Mouse (Mus musculus) hindbrain, embryonic 16.5 days (tissue): ENCODE results near the gene Dnah9. TPM values are rescaled to one million over a fixed set of nuclear protein-coding genes. Genes with fewer than 3 reads are reported as not detected.

Source experiments
- ATAC-seq: fragments of 200-750 bp; cut with Nextera tagmentation; 2 replicates; pipeline ENCODE4 v1.8.0; 2017; ENCODE audit warnings: moderate TSS enrichment, moderate library complexity
- H3K27ac ChIP-seq: fragments of 300-500 bp; sonication (generic); 2 replicates; pipeline ENCODE4 v1.5.1; 2014; ENCODE audit warnings: low read depth, mild to moderate bottlenecking, control low read depth, low read length, moderate library complexity
- H3K27me3 ChIP-seq: fragments of 300-500 bp; sonication (generic); replicated peaks from 2 replicates; pipeline ENCODE4 v1.6.1; 2014; ENCODE audit warnings: low read length; ENCODE audit not compliant: control insufficient read depth, insufficient read depth
- H3K36me3 ChIP-seq: fragments of 300-500 bp; sonication (generic); 2 replicates; pipeline ENCODE4 v1.6.1; 2014; ENCODE audit warnings: mild to moderate bottlenecking, low read length, moderate library complexity, mixed read lengths; ENCODE audit not compliant: control insufficient read depth, insufficient read depth
- H3K4me1 ChIP-seq: fragments of 300-500 bp; sonication (generic); 2 replicates; pipeline ENCODE4 v1.6.1; 2014; ENCODE audit warnings: low read depth, low read length; ENCODE audit not compliant: control insufficient read depth, insufficient read depth
- H3K4me2 ChIP-seq: fragments of 300-500 bp; sonication (generic); 2 replicates; pipeline ENCODE4 v1.6.1; 2014; ENCODE audit warnings: mild to moderate bottlenecking, low read length, control low read depth, moderate library complexity
- H3K4me3 ChIP-seq: fragments of 300-500 bp; sonication (generic); 2 replicates; pipeline ENCODE4 v1.5.1; 2014; ENCODE audit warnings: mild to moderate bottlenecking, low read length, control low read depth, moderate library complexity
- H3K9ac ChIP-seq: fragments of 300-500 bp; sonication (generic); 2 replicates; pipeline ENCODE4 v1.6.1; 2014; ENCODE audit warnings: low read depth, mild to moderate bottlenecking, control low read depth, low read length, moderate library complexity
- H3K9me3 ChIP-seq: fragments of 300-500 bp; sonication (generic); 2 replicates; pipeline ENCODE4 v1.6.1; 2014; ENCODE audit warnings: mild to moderate bottlenecking, low read length, moderate library complexity; ENCODE audit not compliant: control insufficient read depth
- WGBS: fragments of 180-500 bp; shearing (Covaris S2); extraction: QIAGEN DNeasy Blood & Tissue Kit; methylation state at CpG from one replicate; pipeline ENCODE4 v1.1.7; 2014; 5-methylcytosine and 5-hydroxymethylcytosine counted together
- polyA plus RNA-seq: library from polyadenylated mRNA; unstranded; fragments of >200 nt; fragmentation: Nextera tagmentation; extraction: Ambion mirVana; gene quantifications from 2 replicates; pipeline ENCODE4 v1.2.1, GENCODE M21; 2015

Gene Dnah9
- polyA plus RNA-seq, 1 experiment from 2014 or later, result 2.9 TPM

DNA sequence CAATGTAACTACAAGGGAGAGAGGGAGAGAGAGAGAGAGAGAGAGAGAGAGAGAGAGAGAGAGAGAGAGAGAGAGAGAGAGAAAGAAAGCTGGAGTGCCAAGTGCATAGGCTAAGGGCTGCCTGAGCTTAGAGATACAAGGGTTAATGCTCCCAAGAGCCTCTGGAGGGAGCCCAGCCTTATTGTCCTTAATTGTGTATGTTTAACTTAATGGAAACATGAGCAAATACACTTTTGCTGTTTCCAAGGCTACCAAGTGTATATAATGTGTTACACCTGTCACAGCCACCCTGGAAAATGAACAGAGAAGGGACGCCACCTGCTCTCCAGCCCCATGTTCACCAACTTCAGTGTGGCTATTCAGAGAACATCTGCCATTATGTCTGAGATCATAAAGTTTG lies 142.6 kb downstream of the Dnah9 start:
- ATAC-seq, result no peak
- no peak overlapping the region for H3K4me2 ChIP-seq
- no peak overlapping the region for H3K9ac ChIP-seq
- no peak overlapping the region for H3K4me3 ChIP-seq
- no peak overlapping the region for H3K27ac ChIP-seq
- no peaks in the 10 kb centered on the region for H3K4me1 ChIP-seq
- no peaks in the 10 kb centered on the region for H3K9me3 ChIP-seq
- H3K27me3 ChIP-seq, result no peaks in the 10 kb centered on the region
- no peaks in the 10 kb centered on the region for H3K36me3 ChIP-seq
- WGBS, result 62% methylated on average over 1 of the region's 1 CpGs

DNA sequence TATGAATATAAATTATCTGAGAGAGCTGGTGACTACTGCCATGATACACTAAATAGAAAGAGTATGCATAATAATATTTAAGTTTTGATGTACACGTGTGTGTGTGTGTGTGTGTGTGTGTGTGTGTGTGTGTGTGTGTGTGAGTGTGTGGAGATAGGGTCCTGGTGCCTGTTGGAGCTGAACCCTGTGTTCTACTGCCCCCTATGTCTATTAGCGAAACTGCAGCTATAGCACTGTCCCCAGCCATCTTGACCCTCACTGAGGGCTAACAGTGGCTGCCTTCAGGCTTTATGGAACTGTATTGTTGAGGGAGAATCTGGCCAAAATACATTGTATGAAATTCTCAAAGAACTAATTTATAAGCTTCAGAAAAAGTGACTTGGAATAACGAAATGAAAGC lies 192.5 kb downstream of the Dnah9 start:
- no peaks in the 10 kb centered on the region for H3K4me1 ChIP-seq
- ATAC-seq, result no peak
- H3K27me3 ChIP-seq, result no peaks in the 10 kb centered on the region
- 59% methylated on average over 3 of the region's 3 CpGs for WGBS
- no peak overlapping the region for H3K27ac ChIP-seq
- no peak overlapping the region for H3K9ac ChIP-seq
- H3K36me3 ChIP-seq, result no peaks in the 10 kb centered on the region
- no peaks in the 10 kb centered on the region for H3K9me3 ChIP-seq
- no peak overlapping the region for H3K4me2 ChIP-seq
- H3K4me3 ChIP-seq, result no peak overlapping the region

DNA sequence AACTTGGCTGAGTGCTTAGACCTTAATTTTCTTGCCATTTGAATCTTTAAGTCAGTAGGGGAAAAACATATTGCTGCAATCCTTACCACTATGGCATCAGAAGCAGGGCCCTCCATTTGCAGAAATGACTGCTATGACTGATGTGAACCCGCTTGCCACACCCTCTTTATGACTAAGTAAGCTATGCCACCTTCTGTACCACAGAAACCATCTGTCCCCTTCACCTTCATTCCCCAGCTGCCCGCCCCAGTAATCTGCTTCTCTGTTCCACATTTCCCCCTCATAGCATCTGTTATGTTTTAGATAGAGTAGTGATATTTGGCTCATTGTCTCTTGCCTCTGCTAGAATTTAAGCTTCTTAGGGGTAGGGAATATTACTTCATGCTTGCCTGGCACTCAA lies 237.6 kb downstream of the Dnah9 start:
- Histone ChIP-seq H3K4me1 (peaks cover 5% of the 10 kb centered on the region), H3K27me3 (no peaks in the 10 kb centered on the region), H3K9me3 (no peaks in the 10 kb centered on the region), H3K9ac (no peak overlapping the region), H3K4me3 (no peak overlapping the region), H3K4me2 (no peak overlapping the region), H3K27ac (no peak overlapping the region), H3K36me3 (no peaks in the 10 kb centered on the region)
- WGBS, result 80% methylated on average over 2 of the region's 2 CpGs
- no peak for ATAC-seq

DNA sequence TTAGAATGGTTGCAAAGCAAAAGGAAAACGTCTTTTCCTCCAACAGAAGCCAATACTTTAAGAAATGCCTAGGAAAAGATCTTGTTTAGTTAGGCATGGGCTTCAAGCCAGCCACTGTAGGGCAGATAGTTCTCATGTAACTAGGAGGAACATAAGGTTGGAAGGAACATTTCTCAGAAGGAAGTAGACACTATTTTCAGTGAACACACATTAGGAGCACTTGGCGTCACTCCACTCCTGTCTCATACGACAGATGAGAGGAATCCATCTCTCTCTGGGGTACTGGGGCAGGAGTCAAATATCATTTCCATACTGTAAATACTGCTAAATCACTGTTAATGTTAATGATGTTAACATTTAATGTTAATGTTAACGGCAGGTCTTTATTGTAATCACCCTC lies 238.0 kb downstream of the Dnah9 start:
- H3K4me2 ChIP-seq, result no peak overlapping the region
- WGBS, result 71% methylated on average over 4 of the region's 4 CpGs

DNA sequence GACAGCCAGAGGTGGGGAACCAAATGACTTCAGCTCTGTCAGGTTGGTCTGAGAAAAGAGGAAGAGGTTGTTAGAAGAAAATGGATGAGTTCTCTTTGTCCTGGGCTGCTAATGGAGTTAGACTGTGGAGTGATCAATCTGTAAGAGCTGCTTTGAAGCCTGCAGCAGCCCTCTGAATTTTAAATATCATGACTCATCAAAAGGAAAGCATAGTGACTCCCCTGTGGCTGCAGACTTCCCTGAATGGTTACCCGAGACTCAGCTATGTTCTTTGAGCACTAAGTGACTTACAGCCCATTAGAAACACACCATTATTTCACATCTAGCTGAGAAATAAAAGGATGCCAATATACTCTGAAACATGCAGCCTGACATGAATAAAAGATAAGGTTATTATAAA lies 240.4 kb downstream of the Dnah9 start:
- H3K9me3 ChIP-seq, result no peaks in the 10 kb centered on the region

More for the DNA sequence above, 238.0 kb downstream of the Dnah9 start:
- no peak overlapping the region for H3K4me3 ChIP-seq
- ATAC-seq, result no peak
- peaks cover 5% of the 10 kb centered on the region for H3K4me1 ChIP-seq
- no peaks in the 10 kb centered on the region for H3K27me3 ChIP-seq
- no peak overlapping the region for H3K27ac ChIP-seq
- no peak overlapping the region for H3K9ac ChIP-seq
- no peaks in the 10 kb centered on the region for H3K36me3 ChIP-seq
- H3K9me3 ChIP-seq, result no peaks in the 10 kb centered on the region

DNA sequence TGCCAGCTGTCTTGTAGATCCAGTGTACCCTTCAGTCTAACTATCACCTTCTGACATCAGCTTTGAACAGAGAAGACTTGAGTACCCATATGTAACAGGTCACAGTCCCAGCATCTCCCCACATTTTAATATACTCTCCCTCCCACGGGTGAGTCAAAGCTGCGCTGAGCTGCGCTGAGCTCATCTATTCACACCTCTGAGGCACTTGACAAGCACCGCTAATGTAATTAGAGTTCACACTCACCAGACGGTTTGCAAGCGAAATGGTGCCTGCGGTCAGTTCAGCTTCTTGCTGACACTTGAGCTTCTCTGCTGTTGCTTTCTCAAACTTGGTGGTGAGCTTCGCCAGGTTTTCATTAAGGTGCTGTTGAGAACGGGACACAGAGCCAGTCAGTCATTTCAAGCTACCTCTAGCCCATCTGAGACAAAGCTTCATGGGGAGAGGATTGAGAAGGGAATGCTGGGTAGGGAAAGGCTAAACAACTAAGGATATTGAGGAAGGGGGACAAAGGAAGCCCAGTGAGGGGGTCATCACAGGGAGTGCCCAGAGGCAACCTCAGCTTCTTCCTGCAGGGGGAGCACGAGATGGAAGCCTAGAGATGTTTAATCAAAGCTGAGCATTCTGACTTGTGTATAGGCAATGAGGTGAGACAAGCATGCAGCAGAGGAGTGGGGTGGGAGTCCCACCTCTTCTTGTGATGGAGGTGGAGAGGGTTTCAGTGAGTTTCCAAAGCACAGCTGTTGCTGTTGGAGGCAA lies 249.7 kb downstream of the Dnah9 start:
- ATAC-seq, result no peak
- Histone ChIP-seq H3K4me2 (no peak overlapping the region), H3K9me3 (no peaks in the 10 kb centered on the region), H3K27ac (no peak overlapping the region), H3K4me3 (no peak overlapping the region), H3K36me3 (no peaks in the 10 kb centered on the region), H3K27me3 (no peaks in the 10 kb centered on the region), H3K9ac (no peak overlapping the region), H3K4me1 (no peaks in the 10 kb centered on the region)
- WGBS, result 63% methylated on average over 10 of the region's 10 CpGs

More for the DNA sequence above, 240.4 kb downstream of the Dnah9 start:
- H3K4me2 ChIP-seq, result no peak overlapping the region
- H3K36me3 ChIP-seq, result no peaks in the 10 kb centered on the region
- H3K9ac ChIP-seq, result no peak overlapping the region
- H3K27me3 ChIP-seq, result no peaks in the 10 kb centered on the region
- no peak overlapping the region for H3K27ac ChIP-seq
- ATAC-seq, result no peak
- no peak overlapping the region for H3K4me3 ChIP-seq
- H3K4me1 ChIP-seq, result peaks cover 5% of the 10 kb centered on the region
- WGBS, result 31% methylated on average over 1 of the region's 1 CpGs

DNA sequence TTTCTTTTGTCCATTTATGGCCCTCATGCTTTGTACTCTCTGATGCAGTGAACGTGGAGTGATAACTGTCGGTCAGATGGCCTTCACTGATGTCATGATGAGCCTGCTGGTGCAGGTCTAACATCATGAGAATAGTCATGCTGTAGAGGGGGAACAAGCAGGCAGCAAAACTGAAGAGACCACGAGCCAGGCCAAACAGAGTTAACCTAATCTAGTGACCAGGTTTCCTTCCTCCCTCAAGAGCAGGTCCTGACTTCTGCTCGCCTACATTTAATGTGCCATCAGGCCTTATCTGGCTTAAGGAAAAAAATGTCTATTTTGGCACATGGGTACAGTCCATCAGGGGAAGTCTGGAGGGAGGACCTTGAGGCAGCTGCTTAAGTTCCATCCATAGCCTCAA lies 259.2 kb downstream of the Dnah9 start:
- H3K4me3 ChIP-seq, result no peak overlapping the region
- no peaks in the 10 kb centered on the region for H3K9me3 ChIP-seq
- ATAC-seq, result no peak
- no peaks in the 10 kb centered on the region for H3K27me3 ChIP-seq
- WGBS, result 79% methylated on average over 4 of the region's 4 CpGs
- H3K4me1 ChIP-seq, result no peaks in the 10 kb centered on the region
- H3K36me3 ChIP-seq, result no peaks in the 10 kb centered on the region
- H3K9ac ChIP-seq, result no peak overlapping the region
- no peak overlapping the region for H3K27ac ChIP-seq
- H3K4me2 ChIP-seq, result no peak overlapping the region

DNA sequence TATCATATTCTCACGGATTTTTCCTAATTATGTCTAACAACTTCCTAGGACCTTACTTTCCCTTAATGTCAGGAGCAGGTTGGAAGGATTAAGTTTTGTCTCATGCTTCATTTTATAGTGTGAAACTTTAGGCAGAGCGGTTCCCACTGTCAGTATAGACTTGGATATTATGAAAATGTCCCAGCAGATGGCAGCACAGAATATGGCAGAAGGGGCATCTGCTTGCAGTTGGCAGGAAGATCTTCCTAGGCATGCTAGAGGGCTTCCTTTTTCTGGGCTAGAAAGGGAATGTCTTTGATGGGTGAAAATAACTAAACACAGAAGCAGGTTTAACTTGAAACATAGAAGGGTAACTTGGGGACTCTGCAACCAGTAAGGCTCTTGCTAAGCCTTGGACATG lies 262.9 kb downstream of the Dnah9 start:
- H3K4me1 ChIP-seq, result no peaks in the 10 kb centered on the region
- no peak overlapping the region for H3K27ac ChIP-seq
- no peak overlapping the region for H3K4me3 ChIP-seq
- 63% methylated on average over 2 of the region's 2 CpGs for WGBS
- no peak for ATAC-seq
- H3K9ac ChIP-seq, result no peak overlapping the region
- H3K9me3 ChIP-seq, result no peaks in the 10 kb centered on the region
- no peaks in the 10 kb centered on the region for H3K27me3 ChIP-seq
- no peak overlapping the region for H3K4me2 ChIP-seq
- no peaks in the 10 kb centered on the region for H3K36me3 ChIP-seq

DNA sequence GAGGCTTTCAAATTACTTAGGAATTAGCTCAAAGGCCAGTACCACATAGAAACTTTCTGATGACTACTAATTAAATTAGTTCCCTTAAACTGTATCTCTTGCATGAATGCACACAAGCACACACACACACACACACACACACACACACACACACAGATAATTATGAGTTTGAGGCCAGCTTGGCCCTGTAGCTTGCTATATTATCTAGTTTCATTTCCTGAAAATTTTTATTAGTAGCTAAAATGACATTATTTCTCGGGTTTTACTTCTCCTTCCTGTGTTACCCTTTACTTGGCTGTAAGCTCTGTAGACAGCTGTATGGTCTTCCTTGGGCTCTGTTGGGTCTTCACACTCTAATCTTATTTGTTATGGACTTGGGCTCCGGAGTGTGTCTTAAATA lies 264.4 kb downstream of the Dnah9 start:
- Histone ChIP-seq H3K4me1 (no peaks in the 10 kb centered on the region), H3K27ac (no peak overlapping the region), H3K4me3 (no peak overlapping the region), H3K36me3 (no peaks in the 10 kb centered on the region), H3K27me3 (no peaks in the 10 kb centered on the region), H3K9ac (no peak overlapping the region), H3K9me3 (no peaks in the 10 kb centered on the region), H3K4me2 (no peak overlapping the region)
- no peak for ATAC-seq
- 81% methylated on average over 2 of the region's 2 CpGs for WGBS
